Mouse (Mus musculus): ENCODE measurements around the gene Gabbr1. TPM values are rescaled to one million over a fixed set of nuclear protein-coding genes. Genes with fewer than 3 reads are reported as not detected.

Gabbr1 gene
- polyA plus RNA-seq, 1 experiment from 2014 or later, result 0.87 TPM

- H3K27ac ChIP-seq, result no peak overlapping the region
- H3K79me2 ChIP-seq (ENCODE audit: inconsistent target), result no peaks in the 10 kb centered on the region
- no peak overlapping the region for H3K4me3 ChIP-seq (ENCODE audit: inconsistent target)
- 1% methylated on average over 11 of the region's 22 CpGs for WGBS (ENCODE audit: missing documents)
- H3K36me3 ChIP-seq (ENCODE audit: inconsistent target), result no peaks in the 10 kb centered on the region
These were observed 4.6 kb downstream of the Gabbr1 start for GRCm38 (mm10) chr17:37050399-37050798.

DNA sequence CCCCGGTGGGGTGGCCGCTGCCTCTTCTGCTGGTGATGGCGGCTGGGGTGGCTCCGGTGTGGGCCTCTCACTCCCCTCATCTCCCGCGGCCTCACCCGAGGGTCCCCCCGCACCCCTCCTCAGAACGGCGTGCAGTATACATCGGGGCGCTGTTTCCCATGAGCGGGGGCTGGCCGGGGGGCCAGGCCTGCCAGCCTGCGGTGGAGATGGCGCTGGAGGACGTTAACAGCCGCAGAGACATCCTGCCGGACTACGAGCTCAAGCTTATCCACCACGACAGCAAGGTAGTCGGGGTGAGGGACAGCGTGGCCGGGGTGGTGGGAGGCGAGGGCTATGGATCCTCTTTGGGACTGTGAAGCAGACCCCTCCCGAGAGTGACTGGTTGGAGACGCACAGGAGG, 5.1 kb downstream of the Gabbr1 start:
- Histone ChIP-seq H3K27ac (no peak overlapping the region), H3K79me2 (ENCODE audit: inconsistent target) (no peaks in the 10 kb centered on the region), H3K36me3 (ENCODE audit: inconsistent target) (no peaks in the 10 kb centered on the region), H3K4me3 (ENCODE audit: inconsistent target) (no peak overlapping the region)
- 22% methylated on average over 25 of the region's 27 CpGs for WGBS (ENCODE audit: missing documents)

DNA sequence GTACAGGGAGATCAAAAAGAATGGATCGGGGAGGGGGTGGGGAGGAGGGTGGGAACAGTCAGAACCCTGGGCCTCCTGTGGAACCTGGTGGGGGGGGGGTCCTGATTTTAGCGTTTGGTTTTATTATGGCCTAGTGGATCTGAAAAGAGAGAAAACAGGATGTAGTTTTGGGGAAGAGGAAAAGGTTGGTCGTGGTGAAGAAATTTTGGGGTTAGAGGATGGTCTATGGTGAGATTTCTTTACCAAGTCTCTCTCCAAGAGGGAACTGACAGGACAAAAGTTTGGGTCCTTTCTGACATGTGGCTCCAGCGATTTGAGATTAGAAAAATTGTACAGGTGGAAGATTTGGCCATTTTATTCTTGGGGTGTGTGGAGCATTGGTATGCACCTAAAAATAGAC, 6.0 kb downstream of the Gabbr1 start:
- 17% methylated on average over 3 of the region's 4 CpGs for WGBS (ENCODE audit: missing documents)
- Histone ChIP-seq H3K4me3 (ENCODE audit: inconsistent target) (no peak overlapping the region), H3K27ac (no peak overlapping the region), H3K79me2 (ENCODE audit: inconsistent target) (no peaks in the 10 kb centered on the region), H3K36me3 (ENCODE audit: inconsistent target) (no peaks in the 10 kb centered on the region)

- H3K4me3 ChIP-seq (ENCODE audit: inconsistent target), result no peak overlapping the region
- WGBS (ENCODE audit: missing documents), result 98% methylated on average over 6 of the region's 6 CpGs
- no peaks in the 10 kb centered on the region for H3K79me2 ChIP-seq (ENCODE audit: inconsistent target)
- H3K36me3 ChIP-seq (ENCODE audit: inconsistent target), result no peaks in the 10 kb centered on the region
- H3K27ac ChIP-seq, result no peak overlapping the region
These were observed 11.2 kb downstream of the Gabbr1 start for GRCm38 (mm10) chr17:37056957-37057356.

DNA sequence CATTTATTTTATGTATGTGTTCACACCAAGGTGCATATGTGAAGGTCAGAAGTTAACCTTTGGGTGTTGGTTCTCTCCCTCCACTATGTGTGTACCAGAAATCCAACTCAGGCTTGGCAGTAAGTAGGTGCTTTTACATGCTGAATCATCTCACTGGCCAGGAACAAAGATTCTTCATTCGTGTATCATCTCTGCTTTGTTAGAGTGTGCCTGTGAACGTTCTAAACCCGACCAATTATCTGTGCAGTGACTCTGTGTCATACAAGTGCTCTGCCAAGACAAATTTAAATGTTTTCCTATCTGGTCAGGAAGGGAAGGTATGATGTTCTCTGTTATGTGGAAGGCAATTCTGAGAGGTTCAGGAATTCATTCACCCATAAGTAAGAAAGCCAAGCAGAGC, 15.7 kb downstream of the Gabbr1 start:
- H3K4me3 ChIP-seq (ENCODE audit: inconsistent target), result no peak overlapping the region
- no peak overlapping the region for H3K27ac ChIP-seq
- H3K36me3 ChIP-seq (ENCODE audit: inconsistent target), result no peaks in the 10 kb centered on the region
- WGBS (ENCODE audit: missing documents), result 89% methylated on average over 3 of the region's 3 CpGs
- no peaks in the 10 kb centered on the region for H3K79me2 ChIP-seq (ENCODE audit: inconsistent target)

DNA sequence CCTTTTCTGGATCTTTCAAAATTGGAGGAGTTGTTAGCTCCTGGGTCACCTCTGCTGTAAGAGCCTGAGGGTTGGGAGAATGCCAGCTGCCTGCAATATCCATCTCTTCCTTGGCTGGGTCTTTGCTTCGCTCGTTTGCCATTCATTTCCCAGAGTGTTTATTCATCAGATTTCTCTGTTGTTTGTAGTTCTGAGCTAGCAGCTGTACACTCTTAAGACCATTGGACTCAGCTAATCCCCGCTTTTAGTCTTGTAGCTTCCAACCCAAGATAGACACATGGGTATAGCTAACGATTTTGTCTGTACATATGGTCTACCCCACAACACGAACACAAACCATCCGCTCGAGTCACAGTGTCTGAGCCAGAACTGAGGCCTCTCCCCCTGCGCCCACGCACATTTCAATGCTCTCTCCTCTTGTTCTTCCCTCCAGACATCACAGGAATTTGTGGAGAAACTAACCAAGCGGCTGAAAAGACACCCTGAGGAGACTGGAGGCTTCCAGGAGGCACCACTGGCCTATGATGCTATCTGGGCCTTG, 16.4 kb downstream of the Gabbr1 start:
- Histone ChIP-seq H3K36me3 (ENCODE audit: inconsistent target) (no peaks in the 10 kb centered on the region), H3K27ac (no peak overlapping the region), H3K79me2 (ENCODE audit: inconsistent target) (no peaks in the 10 kb centered on the region), H3K4me3 (ENCODE audit: inconsistent target) (no peak overlapping the region)
- WGBS (ENCODE audit: missing documents), result 92% methylated on average over 10 of the region's 10 CpGs

DNA sequence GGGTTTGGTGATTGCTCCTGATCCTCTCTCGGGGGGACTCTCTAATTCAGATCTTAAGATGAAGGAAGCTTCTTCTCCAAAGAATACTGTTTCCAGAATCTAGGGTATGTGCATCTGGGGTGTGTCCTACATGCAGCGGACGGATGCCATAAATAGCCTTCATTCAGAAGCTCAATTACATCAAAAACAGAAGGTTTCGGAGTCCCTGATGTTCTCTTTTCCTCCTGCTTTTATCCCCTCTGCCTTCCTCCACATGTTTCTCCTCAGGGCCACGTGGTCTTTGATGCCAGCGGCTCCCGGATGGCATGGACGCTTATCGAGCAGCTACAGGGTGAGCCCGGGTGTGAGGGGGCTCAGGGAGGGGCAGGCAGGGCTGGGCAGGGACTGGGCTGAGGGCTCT, 17.3 kb downstream of the Gabbr1 start:
- 92% methylated on average over 10 of the region's 10 CpGs for WGBS (ENCODE audit: missing documents)
- no peaks in the 10 kb centered on the region for H3K36me3 ChIP-seq (ENCODE audit: inconsistent target)
- H3K79me2 ChIP-seq (ENCODE audit: inconsistent target), result no peaks in the 10 kb centered on the region
- H3K27ac ChIP-seq, result no peak overlapping the region
- no peak overlapping the region for H3K4me3 ChIP-seq (ENCODE audit: inconsistent target)

GRCm38 (mm10) chr17:37063686-37064495, 18.1 kb downstream of the Gabbr1 start:
- H3K27ac ChIP-seq, result no peak overlapping the region
- H3K79me2 ChIP-seq (ENCODE audit: inconsistent target), result no peaks in the 10 kb centered on the region
- no peaks in the 10 kb centered on the region for H3K36me3 ChIP-seq (ENCODE audit: inconsistent target)
- no peak overlapping the region for H3K4me3 ChIP-seq (ENCODE audit: inconsistent target)
- 96% methylated on average over 11 of the region's 11 CpGs for WGBS (ENCODE audit: missing documents)

- Histone ChIP-seq H3K79me2 (ENCODE audit: inconsistent target) (no peaks in the 10 kb centered on the region), H3K4me3 (ENCODE audit: inconsistent target) (no peak overlapping the region), H3K27ac (no peak overlapping the region), H3K36me3 (ENCODE audit: inconsistent target) (no peaks in the 10 kb centered on the region)
- 100% methylated on average over 1 of the region's 2 CpGs for WGBS (ENCODE audit: missing documents)
These were observed 20.2 kb downstream of the Gabbr1 start for GRCm38 (mm10) chr17:37065993-37066392.

DNA sequence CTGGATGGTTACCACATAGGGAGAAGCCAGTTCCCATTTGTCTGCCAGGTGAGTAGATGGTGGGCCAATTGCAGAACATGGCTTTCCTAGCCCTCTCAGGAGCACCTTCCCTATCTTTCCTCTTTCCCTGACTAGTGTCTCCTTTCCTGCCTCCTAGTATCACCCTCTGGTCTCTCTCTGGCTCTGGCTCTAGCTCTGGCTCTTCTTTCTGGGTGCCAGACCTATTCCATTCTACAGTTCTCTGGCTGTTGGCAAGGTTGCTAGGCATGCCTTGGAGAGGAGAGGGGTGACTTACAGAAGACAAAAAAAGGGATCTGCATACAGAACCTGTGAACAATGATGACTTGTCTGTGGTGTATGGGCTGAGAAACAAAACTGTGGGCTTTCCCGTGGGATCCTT, 22.1 kb downstream of the Gabbr1 start:
- H3K36me3 ChIP-seq (ENCODE audit: inconsistent target), result no peaks in the 10 kb centered on the region
- H3K4me3 ChIP-seq (ENCODE audit: inconsistent target), result no peak overlapping the region
- WGBS (ENCODE audit: missing documents), result 91% methylated on average over 1 of the region's 1 CpGs
- no peak overlapping the region for H3K27ac ChIP-seq
- no peaks in the 10 kb centered on the region for H3K79me2 ChIP-seq (ENCODE audit: inconsistent target)

- 92% methylated on average over 8 of the region's 8 CpGs for WGBS (ENCODE audit: missing documents)
- Histone ChIP-seq H3K36me3 (ENCODE audit: inconsistent target) (no peaks in the 10 kb centered on the region), H3K27ac (no peak overlapping the region), H3K4me3 (ENCODE audit: inconsistent target) (no peak overlapping the region), H3K79me2 (ENCODE audit: inconsistent target) (no peaks in the 10 kb centered on the region)
These were observed 24.4 kb downstream of the Gabbr1 start for GRCm38 (mm10) chr17:37070121-37070520.

GRCm38 (mm10) chr17:37072080-37072729, 26.4 kb downstream of the Gabbr1 start:
- H3K79me2 ChIP-seq (ENCODE audit: inconsistent target), result no peaks in the 10 kb centered on the region
- H3K36me3 ChIP-seq (ENCODE audit: inconsistent target), result no peaks in the 10 kb centered on the region
- 89% methylated on average over 12 of the region's 12 CpGs for WGBS (ENCODE audit: missing documents)
- H3K27ac ChIP-seq, result no peak overlapping the region
- H3K4me3 ChIP-seq (ENCODE audit: inconsistent target), result no peak overlapping the region

DNA sequence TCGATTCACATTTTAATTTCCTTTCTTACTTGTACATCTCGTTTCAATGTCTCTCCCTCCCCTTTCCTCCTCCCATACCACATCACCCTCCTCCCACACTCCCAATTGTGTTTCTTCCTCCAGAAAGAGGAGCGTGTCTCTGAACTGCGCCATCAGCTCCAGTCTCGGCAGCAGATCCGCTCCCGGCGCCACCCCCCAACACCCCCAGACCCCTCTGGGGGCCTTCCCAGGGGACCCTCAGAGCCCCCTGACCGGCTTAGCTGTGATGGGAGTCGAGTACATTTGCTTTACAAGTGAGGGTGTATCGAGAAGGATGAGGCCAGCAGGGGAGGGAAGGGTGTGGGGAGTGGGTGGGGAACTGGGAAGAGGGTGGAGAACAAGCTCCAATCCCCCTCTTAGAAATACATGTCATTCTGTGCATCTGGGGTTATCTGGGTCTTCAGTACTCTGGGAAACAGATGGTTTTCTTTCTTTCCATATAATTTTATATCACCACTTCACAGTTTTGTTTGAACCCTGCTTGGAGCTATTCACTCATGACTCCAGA, 27.0 kb downstream of the Gabbr1 start:
- Histone ChIP-seq H3K4me3 (ENCODE audit: inconsistent target) (no peak overlapping the region), H3K79me2 (ENCODE audit: inconsistent target) (no peaks in the 10 kb centered on the region), H3K27ac (no peak overlapping the region), H3K36me3 (ENCODE audit: inconsistent target) (no peaks in the 10 kb centered on the region)
- WGBS (ENCODE audit: missing documents), result 80% methylated on average over 11 of the region's 11 CpGs

DNA sequence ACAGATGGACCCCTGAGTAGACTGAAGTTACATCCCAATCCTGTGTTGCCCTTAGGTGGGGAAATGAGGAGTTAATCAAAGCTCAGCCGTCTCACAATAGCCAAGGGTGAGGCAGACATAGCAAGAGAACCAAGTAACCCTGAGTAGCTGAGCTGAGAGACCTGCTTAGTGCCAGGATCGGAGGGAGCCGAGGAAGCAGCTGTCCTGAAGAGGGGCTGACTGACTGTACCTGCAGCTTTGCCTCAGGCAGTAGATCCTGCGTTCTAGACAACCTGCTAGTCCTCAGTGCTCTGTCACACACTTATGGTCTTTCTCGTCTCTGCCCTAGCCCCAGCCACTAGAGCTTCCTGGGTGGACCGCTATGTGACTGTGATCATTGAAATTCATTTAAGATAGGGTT, 29.4 kb downstream of the Gabbr1 start:
- H3K79me2 ChIP-seq (ENCODE audit: inconsistent target), result no peaks in the 10 kb centered on the region
- H3K36me3 ChIP-seq (ENCODE audit: inconsistent target), result no peaks in the 10 kb centered on the region
- no peak overlapping the region for H3K4me3 ChIP-seq (ENCODE audit: inconsistent target)
- 91% methylated on average over 6 of the region's 6 CpGs for WGBS (ENCODE audit: missing documents)
- H3K27ac ChIP-seq, result no peak overlapping the region

- WGBS (ENCODE audit: missing documents), result 88% methylated on average over 2 of the region's 2 CpGs
- Histone ChIP-seq H3K36me3 (ENCODE audit: inconsistent target) (no peaks in the 10 kb centered on the region), H3K79me2 (ENCODE audit: inconsistent target) (no peaks in the 10 kb centered on the region), H3K27ac (no peak overlapping the region), H3K4me3 (ENCODE audit: inconsistent target) (no peak overlapping the region)
These were observed 30.0 kb downstream of the Gabbr1 start for GRCm38 (mm10) chr17:37075766-37076165.
